In the genomic region with DNA sequence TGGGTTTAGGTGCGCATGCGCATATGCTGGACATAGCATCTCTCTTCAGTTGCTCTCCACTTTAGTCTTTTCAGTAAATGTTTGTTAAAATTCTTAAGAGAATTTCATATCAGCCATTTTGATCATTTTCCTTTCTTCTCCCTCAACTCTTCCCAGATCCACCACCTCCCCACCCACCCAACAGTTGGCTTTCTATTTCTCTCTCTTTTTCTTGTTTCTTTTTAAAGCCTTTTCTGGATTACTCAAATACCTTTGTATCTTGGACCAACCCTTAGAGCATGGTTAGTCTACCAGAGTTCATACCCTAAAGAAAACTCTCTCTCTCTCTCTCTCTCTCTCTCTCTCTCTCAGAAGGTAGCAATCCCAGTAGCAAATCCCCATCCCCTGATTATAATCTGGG, we compare ENCODE assay signal across 24 mouse cellular contexts.
DNase-seq lines count a peak whose midpoint lies in the region; ATAC-seq and TF ChIP-seq lines count a peak whose summit lies in the region.
"Had no signal": no experiment of that assay in that cellular context is flagged by ENCODE, and none has a peak within 500 bp of the region (broad histone marks: within the 10 kb centered on the region; RNA-seq: fewer than 3 reads in every experiment).

No protein-coding gene starts in this region.

- peak; percentile 60 for ATAC-seq in frontal cortex, adult (ENCODE audit: low TSS enrichment)
- ATAC-seq: activated CD4-positive, CD25-positive, alpha-beta regulatory T cell, adult 4 months; CD4-positive, CD25-positive, alpha-beta regulatory T cell, adult 4 months; forebrain, embryonic 13.5 days; forebrain, embryonic 15.5 days; forebrain, postnatal 0 days; Patski had no signal

- peak overlapping the region; percentile 89 for H3K27ac ChIP-seq in left cerebral cortex, adult 2 months
- H3K27ac ChIP-seq: embryonic facial prominence, embryonic 10.5 days; embryonic facial prominence, embryonic 12.5 days; forebrain, embryonic 13.5 days; forebrain, embryonic 15.5 days had no signal

- no peak for TF ChIP-seq CTCF in left cerebral cortex, adult 2 months (IDR thresholded peaks at IDR 0.05)

- no peak overlapping the region for H3K4me3 ChIP-seq in left cerebral cortex, adult 2 months
- H3K4me3 ChIP-seq: embryonic facial prominence, embryonic 10.5 days; embryonic facial prominence, embryonic 12.5 days; forebrain, embryonic 13.5 days; forebrain, embryonic 15.5 days had no signal

- intact Hi-C loops in left cerebral cortex, adult 2 months (cut with DNase I) = loop anchor here (5.0 to 10.0 kb wide), 8 partner anchors 65 to 1248 kb away; no protein-coding TSS in a partner anchor
- intact Hi-C loops in left cerebral cortex, postnatal 14 days (cut with DNase I) = loop anchor here (10.0 kb wide), 1 partner anchor 1258 kb away; no protein-coding TSS in a partner anchor

- DNase-seq in frontal cortex, postnatal 36 days (ENCODE audit: low spot score in 2 of 2) = no peak
- no peak for DNase-seq in left cerebral cortex, adult 2 months (ENCODE audit: extremely low spot score in 1 of 2, low spot score in 2 of 2)
- no peak for DNase-seq in left cerebral cortex, postnatal 14 days (ENCODE audit: low spot score in 2 of 2)
- DNase-seq in brain, adult 2 months (ENCODE audit: low read depth, low spot score) = peak; percentile 60
- no peak for DNase-seq in kidney, postnatal 4 days
- DNase-seq: adrenal gland, adult 8-10 months; adrenal gland, postnatal 14 days; adrenal gland, postnatal 36 days; B cell, adult 2 months; cerebellum, adult 11 months; cerebellum, adult 18-20 months; cerebellum, adult 8-10 months; cerebellum, adult 9-11 months; cerebellum, postnatal 14 days; cerebellum, postnatal 36 days; forebrain, postnatal 0 days had no signal
